Mouse (Mus musculus): ENCODE results near the gene Nr2c2ap.
A peak's percentile ranks its signal among the peaks of the same experiment; 100 is the strongest.

The Nr2c2ap gene

GRCm38 (mm10) chr8:70131166-70131883 lies at the start of gene Nr2c2ap:
TSS of gene Nr2c2ap (plus strand) at chr8:70131333.
- DNase-seq: peak; percentile 79 to 86

DNA sequence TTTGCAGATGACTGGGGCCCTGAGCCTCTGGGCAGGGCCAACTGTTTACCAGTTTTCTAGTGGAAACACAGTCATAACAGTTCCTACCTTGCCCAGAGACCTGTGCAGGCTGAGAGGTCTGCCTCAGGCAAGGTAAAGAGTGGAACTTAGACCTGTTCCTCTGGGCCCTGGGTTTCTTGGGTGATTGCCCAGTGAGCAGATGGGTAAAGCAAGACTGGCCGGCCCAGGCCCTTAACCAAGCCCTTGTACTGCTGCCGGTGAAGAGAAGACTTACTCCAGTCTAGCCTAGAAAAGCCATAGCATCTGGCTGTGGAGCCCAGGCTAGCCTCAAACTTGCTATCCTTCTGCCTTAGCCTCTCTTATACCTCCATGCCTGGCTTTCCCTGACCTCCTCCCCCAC lies 49.2 kb upstream of the Nr2c2ap start:
- DNase-seq: no peak

- DNase-seq: peak; percentile 35 to 46
These were observed 47.8 kb upstream of the Nr2c2ap start, which contains the start of gene Hapln4 for GRCm38 (mm10) chr8:70083285-70083684. TSS of gene Hapln4 (plus strand) at chr8:70083457.

GRCm38 (mm10) chr8:70084191-70085065 lies 46.7 kb upstream of the Nr2c2ap start:
- DNase-seq: no peak

DNA sequence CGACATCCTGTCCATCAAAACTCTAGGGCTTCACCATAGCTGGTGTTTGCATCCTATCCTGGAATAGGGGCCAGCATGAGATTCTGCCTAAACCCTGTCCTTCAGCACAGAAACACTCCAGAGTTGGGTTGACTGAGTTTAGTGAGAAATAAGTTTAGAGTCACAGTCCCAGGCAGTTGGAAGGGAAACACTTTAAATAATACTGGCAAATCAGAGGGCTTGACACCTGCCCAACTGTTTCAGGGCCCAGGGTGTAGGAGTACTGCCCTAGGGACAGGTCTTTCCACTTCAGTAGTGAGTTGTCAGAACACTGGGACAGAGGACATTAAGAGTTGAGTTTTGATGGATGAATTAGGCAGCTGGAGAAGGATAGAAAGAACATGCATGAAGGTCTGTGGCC lies 45.0 kb upstream of the Nr2c2ap start:
- DNase-seq: no peak

DNA sequence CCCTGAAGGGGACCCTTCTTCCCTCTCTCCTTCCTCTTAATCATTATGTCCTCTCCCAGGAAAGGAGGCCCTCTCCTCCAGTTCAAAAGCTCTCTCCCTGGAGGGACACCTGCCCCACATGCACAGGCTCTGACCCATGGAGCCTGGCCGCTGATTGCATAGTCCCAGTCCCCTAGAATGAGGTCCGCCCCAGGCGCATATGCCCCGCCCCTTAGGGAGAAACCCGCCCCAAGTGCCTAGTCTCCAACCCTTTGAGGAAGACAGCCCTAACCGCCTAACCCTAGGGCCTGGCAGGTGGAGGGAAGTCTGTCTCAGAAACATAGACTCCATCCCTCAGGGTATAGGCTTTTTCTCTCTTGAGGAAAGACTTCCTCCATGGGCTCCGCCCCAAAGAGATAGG lies 43.9 kb upstream of the Nr2c2ap start:
- DNase-seq: no peak

DNA sequence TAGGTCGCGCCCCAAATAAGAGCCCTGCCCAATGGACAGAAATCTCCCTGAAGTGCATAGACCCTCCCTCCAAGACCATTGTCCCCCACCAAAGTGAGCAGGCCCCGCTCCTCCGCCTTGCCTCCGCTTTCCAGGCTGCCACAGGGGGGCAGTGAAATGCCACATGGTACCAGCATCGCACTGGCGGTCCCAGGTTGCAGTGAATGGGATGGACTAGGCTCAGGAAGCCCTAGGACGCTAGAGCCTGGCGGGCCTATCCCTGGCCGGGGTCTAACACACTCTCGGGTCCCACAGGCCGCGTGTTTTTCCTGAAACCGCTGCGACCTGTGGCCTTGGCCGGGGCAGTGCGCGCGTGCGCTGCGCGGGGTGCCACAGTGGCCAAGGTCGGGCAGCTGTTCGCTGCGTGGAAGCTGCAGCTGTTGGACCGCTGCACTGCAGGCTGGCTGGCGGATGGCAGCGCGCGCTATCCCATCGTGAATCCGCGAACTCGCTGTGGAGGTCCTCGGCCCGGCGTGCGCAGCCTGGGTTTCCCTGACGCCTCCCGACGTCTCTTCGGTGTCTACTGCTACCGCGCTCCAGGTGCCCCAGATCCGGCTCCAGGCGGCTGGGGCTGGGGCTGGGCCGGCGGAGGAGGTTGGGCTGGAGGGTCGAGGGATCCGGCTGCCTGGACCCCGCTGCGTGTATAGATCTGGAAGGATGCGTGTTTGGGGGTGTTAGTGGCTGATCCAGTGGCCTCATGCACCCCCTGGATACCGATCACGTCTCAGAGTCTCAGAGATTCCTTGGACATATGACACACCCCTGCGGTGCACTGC lies 43.1 kb upstream of the Nr2c2ap start:
- peak in 1 of 2 experiments; percentile 29 for DNase-seq

DNA sequence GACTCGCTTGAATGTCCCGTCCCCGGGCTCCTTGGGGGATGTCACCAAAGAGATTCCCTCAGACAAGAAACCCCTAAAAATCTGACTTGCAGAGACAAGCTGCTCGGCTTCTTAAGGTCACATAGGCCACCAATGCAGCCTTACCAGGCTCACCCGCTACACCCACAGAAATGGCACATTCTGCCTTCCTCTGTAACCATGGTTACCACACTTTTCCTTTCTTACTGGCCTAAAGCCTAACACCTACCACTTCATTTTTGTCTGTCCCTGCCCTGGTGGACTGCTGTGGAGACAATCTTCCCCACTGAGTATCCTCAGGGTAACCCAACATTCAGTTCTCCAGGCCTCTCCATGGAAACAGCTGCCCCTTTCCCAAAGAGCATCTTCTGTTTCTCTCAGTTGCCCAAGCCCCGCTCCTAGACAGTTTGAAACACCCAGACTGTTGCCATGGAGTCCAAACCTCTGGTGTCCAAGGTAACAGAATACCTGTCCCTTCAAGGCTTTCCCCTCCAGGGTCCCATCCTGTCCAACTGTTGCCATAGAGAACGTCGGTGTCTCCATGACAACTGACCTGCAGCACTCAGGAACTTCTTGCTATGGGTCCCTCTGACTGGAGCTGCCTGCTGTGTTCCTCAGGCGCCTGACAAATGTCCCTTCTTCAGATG lies 41.7 kb upstream of the Nr2c2ap start:
- DNase-seq: no peak

- no peak for DNase-seq
These were observed 38.3 kb upstream of the Nr2c2ap start for GRCm38 (mm10) chr8:70092786-70093185.

- no peak for DNase-seq
These were observed 31.9 kb upstream of the Nr2c2ap start for GRCm38 (mm10) chr8:70099276-70099675.

DNA sequence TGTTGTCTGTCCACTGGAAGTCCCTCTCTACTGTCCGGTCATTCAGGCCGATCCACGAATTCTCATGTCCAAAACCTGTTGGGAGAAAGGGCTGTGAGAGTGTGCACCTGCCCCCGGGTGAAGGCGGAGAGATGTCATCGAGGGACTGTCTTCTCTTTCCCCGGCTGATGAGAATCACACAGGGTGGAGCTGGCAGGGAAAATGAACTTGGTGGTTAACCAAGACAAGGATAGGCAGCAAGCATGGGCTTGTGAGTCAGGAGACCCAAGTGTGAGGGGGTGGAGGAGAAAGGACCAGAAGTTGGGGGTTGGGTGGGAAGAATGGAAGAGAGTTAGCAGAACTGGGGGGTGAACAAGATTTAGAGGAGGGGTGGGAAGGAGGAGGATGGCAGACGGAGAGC lies 30.9 kb upstream of the Nr2c2ap start:
- no peak for DNase-seq

DNA sequence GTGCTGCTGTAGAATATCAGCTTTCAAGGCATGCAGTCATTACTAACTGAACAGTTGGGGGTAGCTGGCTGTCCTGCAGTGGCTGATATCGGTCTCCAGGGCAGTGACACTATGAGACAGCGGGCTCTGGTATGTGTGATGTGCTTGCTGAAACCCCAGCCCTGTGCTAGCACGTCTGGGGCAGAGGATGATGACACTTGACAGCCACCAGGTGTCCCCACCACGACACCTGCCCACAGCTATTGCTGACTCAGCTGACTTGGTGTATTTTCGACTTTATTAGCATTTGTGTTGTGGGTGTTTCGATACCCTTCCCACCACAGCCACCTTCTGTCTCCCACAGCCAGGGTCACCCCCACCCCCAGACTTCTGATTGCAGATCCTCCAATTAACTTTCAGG lies 26.6 kb upstream of the Nr2c2ap start:
- peak; percentile 22 to 25 for DNase-seq

DNA sequence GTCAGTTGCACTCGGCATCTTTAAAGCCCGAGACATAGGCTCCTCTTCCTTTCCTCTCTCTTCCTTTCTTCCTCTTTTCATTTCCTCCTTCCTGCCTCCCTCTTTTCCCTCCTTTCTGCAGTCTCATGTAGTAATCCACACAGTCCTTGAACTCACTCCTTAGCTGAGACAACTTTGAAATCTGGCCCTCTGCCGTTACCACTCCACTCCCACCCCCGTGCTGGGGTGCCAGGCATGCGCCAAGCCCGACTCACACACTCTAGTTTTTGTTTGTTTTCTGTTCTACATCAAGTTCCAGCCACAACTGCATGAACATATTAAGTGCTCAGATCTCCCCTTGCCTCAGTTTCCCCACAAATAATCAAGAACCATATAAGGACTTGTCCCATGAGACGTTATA lies 26.2 kb upstream of the Nr2c2ap start:
- no peak for DNase-seq

GRCm38 (mm10) chr8:70110451-70110850 lies 20.7 kb upstream of the Nr2c2ap start:
- no peak for DNase-seq

GRCm38 (mm10) chr8:70111192-70111795 lies 19.8 kb upstream of the Nr2c2ap start:
- no peak for DNase-seq

- DNase-seq: no peak
These were observed 18.6 kb upstream of the Nr2c2ap start for GRCm38 (mm10) chr8:70112401-70113016.

- no peak for DNase-seq
These were observed 16.6 kb upstream of the Nr2c2ap start for GRCm38 (mm10) chr8:70114488-70114887.

GRCm38 (mm10) chr8:70114892-70115291 lies 16.2 kb upstream of the Nr2c2ap start:
- DNase-seq: no peak

DNA sequence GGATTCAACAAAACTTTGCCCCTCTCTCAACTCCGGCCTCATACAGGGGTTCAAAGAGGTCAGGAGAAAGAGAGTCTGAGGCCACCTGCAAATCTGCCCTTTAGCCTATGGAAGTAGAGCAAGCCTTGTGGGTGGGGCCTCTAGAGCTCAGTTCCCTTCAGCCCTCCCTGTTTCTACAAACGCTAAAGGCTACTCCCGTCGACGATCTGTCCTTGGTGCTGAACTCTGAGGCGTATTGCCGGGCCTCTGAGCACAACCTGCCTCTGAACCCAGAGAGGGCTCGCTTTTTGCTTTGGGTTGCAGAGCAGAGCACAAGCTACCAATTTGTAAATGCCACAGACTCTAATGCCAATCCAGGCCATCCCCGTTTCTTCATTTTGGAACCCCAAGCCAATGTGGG lies 13.5 kb upstream of the Nr2c2ap start:
- DNase-seq: no peak

DNA sequence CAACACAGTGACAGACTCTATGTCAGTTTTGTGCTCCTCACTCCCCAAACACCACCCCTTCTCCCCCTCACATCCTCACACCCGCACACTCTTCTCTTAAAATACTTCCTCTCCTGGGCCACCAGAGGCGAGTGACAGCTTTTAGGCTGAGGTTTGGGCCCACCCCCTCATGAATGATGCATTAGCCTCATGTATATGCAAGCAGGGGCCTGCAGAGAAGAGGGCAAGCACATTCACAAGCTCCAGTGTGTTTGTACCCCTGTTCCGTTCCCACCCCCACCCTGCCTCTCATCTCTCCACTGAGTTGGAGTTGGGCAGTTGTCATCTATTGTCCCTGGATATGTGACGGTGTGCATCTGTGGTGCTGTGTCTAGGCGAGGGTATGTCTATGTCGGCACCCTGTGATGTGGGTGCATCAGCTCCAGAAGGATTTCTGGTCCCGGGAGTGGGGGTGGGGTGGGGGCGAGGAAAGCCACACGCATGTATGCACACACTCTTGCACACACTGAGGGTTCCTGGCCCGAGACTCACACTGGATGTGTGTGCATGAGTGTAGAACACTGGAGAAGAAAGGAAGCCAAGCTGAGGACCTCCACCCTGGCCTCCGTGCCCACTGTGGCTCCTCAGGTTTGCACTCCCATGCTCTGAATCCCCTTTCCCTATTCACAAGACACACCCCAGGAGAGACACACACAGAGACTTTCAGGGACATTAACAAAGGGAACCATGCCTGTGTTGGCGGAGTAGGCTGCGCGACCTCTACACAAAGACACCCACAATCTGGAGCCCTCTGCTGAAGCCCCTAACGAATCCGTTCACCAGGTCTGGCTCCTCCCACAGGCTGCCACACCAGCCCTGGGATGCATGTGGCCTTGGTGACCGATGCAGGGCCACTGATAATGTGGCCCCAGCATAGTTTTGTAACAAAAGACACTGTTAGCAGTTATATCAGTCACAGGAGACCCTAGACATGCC lies 12.1 kb upstream of the Nr2c2ap start:
- DNase-seq: no peak
